Mouse (Mus musculus) myocyte (in vitro differentiated cells): ENCODE measurements at regions not wholly inside any gene's neighbourhood (a gene's known extent, or its start where the extent isn't known, plus 50 kb on each side); places are given as distances from the start of the nearest gene placed in this dataset.

Source experiments
- CEBPB ChIP-seq: IDR thresholded peaks from 2 replicates; pipeline ENCODE4 v1.6.1; 2011; ENCODE audit warnings: mild to moderate bottlenecking, moderate library complexity; ENCODE audit not compliant: poor library complexity, insufficient read depth, severe bottlenecking
- E2F4 ChIP-seq: IDR thresholded peaks from one replicate; pipeline ENCODE4 v1.6.1; 2011; ENCODE audit warnings: mild to moderate bottlenecking, control low read depth, moderate library complexity; ENCODE audit not compliant: insufficient read depth
- MAX ChIP-seq: IDR thresholded peaks from one replicate; pipeline ENCODE4 v1.6.1; 2011; ENCODE audit warnings: low read depth, mild to moderate bottlenecking, control low read depth
- MYOD1 ChIP-seq, 3 experiments: IDR thresholded peaks; one replicate each; pipeline ENCODE4 v1.6.1; 2011; ENCODE audit warnings: control low read depth in 2 of 3, low read depth in 2 of 3, mild to moderate bottlenecking in 2 of 3, moderate library complexity in 1 of 3; ENCODE audit not compliant: insufficient read length in 2 of 3, control insufficient read depth in 1 of 3
- POLR2A ChIP-seq: IDR thresholded peaks from one replicate; pipeline ENCODE4 v1.6.1; 2011; ENCODE audit warnings: low read depth, mild to moderate bottlenecking, control low read depth, moderate library complexity; ENCODE audit not compliant: insufficient read length
- POLR2AphosphoS2 ChIP-seq: IDR thresholded peaks from one replicate; pipeline ENCODE4 v1.6.1; 2011; ENCODE audit warnings: low read depth, control low read depth; ENCODE audit not compliant: insufficient read length
- REST ChIP-seq: IDR thresholded peaks from one replicate; pipeline ENCODE4 v1.6.1; 2011; ENCODE audit warnings: mild to moderate bottlenecking, control low read depth, moderate library complexity; ENCODE audit not compliant: insufficient read depth, insufficient read length
- TCF12 ChIP-seq: IDR thresholded peaks from one replicate; pipeline ENCODE4 v1.6.1; 2011; ENCODE audit warnings: mild to moderate bottlenecking, control low read depth; ENCODE audit not compliant: poor library complexity, insufficient read depth, severe bottlenecking

GRCm38 (mm10) chr4:124349055-124349454 lies 261.5 kb downstream of the 3100002H09Rik start:
- TF ChIP-seq POLR2AphosphoS2 (no peak), POLR2A (no peak), MYOD1 (IDR thresholded peaks at IDR 0.05; ENCODE audit: control insufficient read depth in 1 of 3, insufficient read length in 2 of 3, low read depth in 2 of 3) (no peak), E2F4 (no peak), MAX (no peak), TCF12 (no peak), REST (no peak), CEBPB (no peak)
